ENCODE assay signal across 9 mouse cellular contexts in genomic region chr11:119249011-119249410, GRCm38 (mm10). TPM values are rescaled to one million over a fixed set of nuclear protein-coding genes. Genes with fewer than 3 reads are reported as not detected.
DNase-seq lines count a peak whose midpoint lies in the region; ATAC-seq and TF ChIP-seq lines count a peak whose summit lies in the region.
"Had no signal": no experiment of that assay in that cellular context is flagged by ENCODE, and none has a peak within 500 bp of the region (broad histone marks: within the 10 kb centered on the region; RNA-seq: fewer than 3 reads in every experiment).

No protein-coding gene starts in this region.

- no peak overlapping the region for H3K27ac ChIP-seq in left cerebral cortex, adult 2 months
- H3K27ac ChIP-seq in heart, postnatal 0 days (ENCODE audit: low read depth): no peak overlapping the region

- DNase-seq in left cerebral cortex, adult 2 months (ENCODE audit: extremely low spot score in 1 of 2, low spot score in 2 of 2): peak in 1 of 2 experiments; percentile 36
- no peak for DNase-seq in left cerebral cortex, adult 11 months (ENCODE audit: low spot score)
- DNase-seq in NIH3T3 (ENCODE audit: low read depth): peak; percentile 89
- DNase-seq in embryo, embryonic 10.5 days (ENCODE audit: low spot score): peak; percentile 95
- peak; percentile 86 for DNase-seq in heart, postnatal 0 days (ENCODE audit: low spot score)
- peak; percentile 63 to 77 for DNase-seq in kidney, postnatal 4 days
- DNase-seq in yolk sac, embryonic 10.5 days (ENCODE audit: low spot score): peak; percentile 56

- intact Hi-C loops in left cerebral cortex, adult 2 months (cut with DNase I): loop anchor here (1.0 kb wide), 1 partner anchor 46 kb away; no protein-coding TSS in a partner anchor

- no peaks in the 10 kb centered on the region for H3K4me1 ChIP-seq in heart, postnatal 0 days (ENCODE audit: control insufficient read depth, insufficient read depth)

- no peak overlapping the region for H3K4me2 ChIP-seq in heart, postnatal 0 days (ENCODE audit: low read depth, low read length)

- no peak for TF ChIP-seq EP300 in heart, postnatal 0 days (IDR thresholded peaks at IDR 0.05; ENCODE audit: low read depth)

- H3K27me3 ChIP-seq in heart, postnatal 0 days (ENCODE audit: control insufficient read depth, insufficient read depth, low read length): peaks cover 17% of the 10 kb centered on the region

- ATAC-seq in heart, postnatal 0 days (ENCODE audit: insufficient read depth, low read depth): peak; percentile 83
- ATAC-seq in megakaryocyte progenitor cell, adult 5-6 weeks (replicated peaks; ENCODE audit: poor library complexity): peak; percentile 69

- 19% methylated on average over 6 of the region's 6 CpGs for WGBS in heart, postnatal 0 days

- TF ChIP-seq CTCF in left cerebral cortex, adult 2 months (IDR thresholded peaks at IDR 0.05): peak; percentile 66
- TF ChIP-seq CTCF in heart, postnatal 0 days (IDR thresholded peaks at IDR 0.05; ENCODE audit: low read depth): peak; percentile 66

- H3K9me3 ChIP-seq in heart, postnatal 0 days (replicated peaks; ENCODE audit: control insufficient read depth, low read length): no peaks in the 10 kb centered on the region

- no peak overlapping the region for H3K4me3 ChIP-seq in left cerebral cortex, adult 2 months
- no peak overlapping the region for H3K4me3 ChIP-seq in heart, postnatal 0 days (ENCODE audit: low read depth, low read length)
- H3K4me3 ChIP-seq: erythroblast, embryonic 14.5 days had no signal

- no peak overlapping the region for H3K9ac ChIP-seq in heart, postnatal 0 days (replicated peaks; ENCODE audit: low read depth, low read length)

- no peaks in the 10 kb centered on the region for H3K36me3 ChIP-seq in heart, postnatal 0 days (replicated peaks; ENCODE audit: control insufficient read depth, insufficient read depth, low read length)

RNA-seq across cellular contexts. Expression of gene Gaa, which starts 18.7 kb away (rescaled TPM):
- 100 to 1,000 TPM; 241 to 268 TPM for total RNA-seq in left cerebral cortex, adult 2 months (2021)
- total RNA-seq in heart, postnatal 0 days (2014; rRNA removed; ENCODE audit: low replicate concordance): 91.1 and 158 TPM in 2 replicates
- 51.8 and 56.3 TPM in 2 replicates for polyA plus RNA-seq in heart, postnatal 0 days (2015; fragmentation: Nextera tagmentation; extraction: Ambion mirVana)
- total RNA-seq in megakaryocyte progenitor cell, adult 5-6 weeks (2015): 29.4 and 29.5 TPM in 2 replicates
- total RNA-seq in megakaryocyte progenitor cell, adult 5-6 weeks (2017): 25.2 and 26.9 TPM in 2 replicates

RNA-seq across cellular contexts. Expression of gene Ccdc40, which starts 20.6 kb away (rescaled TPM):
- 1 to 10 TPM; 1.3 to 1.5 TPM for total RNA-seq in left cerebral cortex, adult 2 months (2021)
- 0.39 TPM in 1 of 2 replicates, not detected in the other for total RNA-seq in heart, postnatal 0 days (2014; rRNA removed; ENCODE audit: low replicate concordance)
- polyA plus RNA-seq in heart, postnatal 0 days (2015; fragmentation: Nextera tagmentation; extraction: Ambion mirVana): 0.62 and 0.68 TPM in 2 replicates
- total RNA-seq in megakaryocyte progenitor cell, adult 5-6 weeks (2015): 4.4 and 4.9 TPM in 2 replicates
- 11.2 and 14.3 TPM in 2 replicates for total RNA-seq in megakaryocyte progenitor cell, adult 5-6 weeks (2017)

RNA-seq across cellular contexts. Expression of gene Tbc1d16, which starts 20.7 kb away (rescaled TPM):
- total RNA-seq in left cerebral cortex, adult 2 months (2021): 10 to 100 TPM; 25.2 to 34.6 TPM
- 46.4 and 50.8 TPM in 2 replicates for total RNA-seq in heart, postnatal 0 days (2014; rRNA removed; ENCODE audit: low replicate concordance)
- polyA plus RNA-seq in heart, postnatal 0 days (2015; fragmentation: Nextera tagmentation; extraction: Ambion mirVana): 12.4 and 12.9 TPM in 2 replicates
- 1.9 and 2.1 TPM in 2 replicates for total RNA-seq in megakaryocyte progenitor cell, adult 5-6 weeks (2015)
- 2.1 and 3.0 TPM in 2 replicates for total RNA-seq in megakaryocyte progenitor cell, adult 5-6 weeks (2017)

RNA-seq across cellular contexts. Expression of gene Eif4a3, which starts 50.9 kb away (rescaled TPM):
- total RNA-seq in left cerebral cortex, adult 2 months (2021): 10 to 100 TPM; 68.7 to 78.6 TPM
- total RNA-seq in heart, postnatal 0 days (2014; rRNA removed; ENCODE audit: low replicate concordance): 156 and 157 TPM in 2 replicates
- polyA plus RNA-seq in heart, postnatal 0 days (2015; fragmentation: Nextera tagmentation; extraction: Ambion mirVana): 197 and 212 TPM in 2 replicates
- total RNA-seq in megakaryocyte progenitor cell, adult 5-6 weeks (2015): 320 and 348 TPM in 2 replicates
- 218 and 242 TPM in 2 replicates for total RNA-seq in megakaryocyte progenitor cell, adult 5-6 weeks (2017)

RNA-seq across cellular contexts. Expression of gene Card14, which starts 58.6 kb away (rescaled TPM):
- total RNA-seq in left cerebral cortex, adult 2 months (2021): under 1 TPM; 0.19 to 0.27 TPM
- 0.66 and 1.2 TPM in 2 replicates for total RNA-seq in heart, postnatal 0 days (2014; rRNA removed; ENCODE audit: low replicate concordance)
- 0.41 and 0.48 TPM in 2 replicates for polyA plus RNA-seq in heart, postnatal 0 days (2015; fragmentation: Nextera tagmentation; extraction: Ambion mirVana)
- total RNA-seq in megakaryocyte progenitor cell, adult 5-6 weeks (2015): not detected in 2 replicates
- total RNA-seq in megakaryocyte progenitor cell, adult 5-6 weeks (2017): not detected in 2 replicates

Comparison
In these comparisons a context has a peak if more than half of its experiments do, and no peak if none do; other contexts are left out.
1. RNA of gene Tbc1d16, which starts 20.7 kb away (total RNA-seq): 46.4 to 50.8 TPM in heart, postnatal 0 days and 25.2 to 34.6 TPM in left cerebral cortex, adult 2 months; 1.9 to 3.0 TPM in megakaryocyte progenitor cell, adult 5-6 weeks; every median in the first group is over 4 times any median in the second.